Mouse (Mus musculus) ovary, postnatal 10 days (tissue): Measurements from ENCODE around the gene Rnf145.

Experiments
- DNase-seq: peaks from one replicate; pipeline ENCODE4 v3.0.0; 2022; ENCODE audit warnings: low spot score

Gene Rnf145

GRCm38 (mm10) chr11:44518281-44519095 is at the start of gene Rnf145:
Gene Rnf145 (plus strand): TSS chr11:44518964.
- DNase-seq = peak; percentile 45

- DNase-seq = no peak
Observed at GRCm38 (mm10) chr11:44469646-44470431, 48.9 kb upstream of the Rnf145 start.

- peak; percentile 84 for DNase-seq
Observed at GRCm38 (mm10) chr11:44470432-44471336, 48.1 kb upstream of the Rnf145 start, which contains the start of gene Ublcp1. Gene Ublcp1 (minus strand): TSS chr11:44470498.

- no peak for DNase-seq
Observed at GRCm38 (mm10) chr11:44471337-44471995, 47.3 kb upstream of the Rnf145 start.

GRCm38 (mm10) chr11:44475467-44475866 is 43.3 kb upstream of the Rnf145 start:
- DNase-seq = no peak

GRCm38 (mm10) chr11:44476445-44476844 is 42.3 kb upstream of the Rnf145 start:
- DNase-seq = no peak

- no peak for DNase-seq
Observed at GRCm38 (mm10) chr11:44478382-44478781, 40.4 kb upstream of the Rnf145 start.

GRCm38 (mm10) chr11:44480246-44480645 is 38.5 kb upstream of the Rnf145 start:
- DNase-seq = no peak

GRCm38 (mm10) chr11:44485089-44485736 is 33.6 kb upstream of the Rnf145 start:
- DNase-seq = no peak

- no peak for DNase-seq
Observed at GRCm38 (mm10) chr11:44489117-44489516, 29.6 kb upstream of the Rnf145 start.

- DNase-seq = no peak
Observed at GRCm38 (mm10) chr11:44494643-44495323, 24.0 kb upstream of the Rnf145 start.

- no peak for DNase-seq
Observed at GRCm38 (mm10) chr11:44496217-44496616, 22.5 kb upstream of the Rnf145 start.

GRCm38 (mm10) chr11:44498412-44499272 is 20.1 kb upstream of the Rnf145 start:
- no peak for DNase-seq

- no peak for DNase-seq
Observed at GRCm38 (mm10) chr11:44500966-44501365, 17.8 kb upstream of the Rnf145 start.

- DNase-seq = no peak
Observed at GRCm38 (mm10) chr11:44501477-44501876, 17.3 kb upstream of the Rnf145 start.

GRCm38 (mm10) chr11:44502931-44503330 is 15.8 kb upstream of the Rnf145 start:
- no peak for DNase-seq

- DNase-seq = no peak
Observed at GRCm38 (mm10) chr11:44504146-44504545, 14.6 kb upstream of the Rnf145 start.

GRCm38 (mm10) chr11:44504761-44505160 is 14.0 kb upstream of the Rnf145 start:
- no peak for DNase-seq

GRCm38 (mm10) chr11:44508876-44509275 is 9.9 kb upstream of the Rnf145 start:
- DNase-seq = no peak
